Mouse (Mus musculus): ENCODE results near the gene Hsf5.

DNA sequence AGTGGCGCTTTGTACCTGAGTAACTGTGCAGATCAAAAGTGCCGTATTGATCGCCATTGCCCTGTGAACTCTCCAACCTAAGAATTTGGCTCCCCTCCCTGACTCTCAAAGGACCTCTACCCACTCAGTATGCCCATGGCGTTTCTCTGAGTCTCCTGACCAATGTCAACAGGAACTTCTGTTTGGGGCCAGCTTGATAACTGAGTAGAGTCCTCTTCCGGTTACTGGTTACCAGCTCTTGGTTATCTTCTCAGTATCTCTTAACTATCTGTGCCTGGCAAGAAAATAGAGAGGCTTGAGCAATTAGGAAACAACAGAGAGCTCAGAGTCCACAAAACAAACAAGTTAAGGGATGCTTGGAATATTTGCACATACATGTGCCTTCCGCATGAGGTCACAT is 84.1 kb downstream of the Hsf5 start:
- no peak for TF ChIP-seq CTCF (IDR thresholded peaks at IDR 0.05; ENCODE audit: low read depth, low read length)
- TF ChIP-seq EP300 (IDR thresholded peaks at IDR 0.05; ENCODE audit: insufficient read depth, low read depth, low read length): no peak
